Mouse (Mus musculus): ENCODE measurements at regions not wholly inside any gene's neighbourhood (a gene's known extent, or its start where the extent isn't known, plus 50 kb on each side); places are given as distances from the start of the nearest gene placed in this dataset.

DNA sequence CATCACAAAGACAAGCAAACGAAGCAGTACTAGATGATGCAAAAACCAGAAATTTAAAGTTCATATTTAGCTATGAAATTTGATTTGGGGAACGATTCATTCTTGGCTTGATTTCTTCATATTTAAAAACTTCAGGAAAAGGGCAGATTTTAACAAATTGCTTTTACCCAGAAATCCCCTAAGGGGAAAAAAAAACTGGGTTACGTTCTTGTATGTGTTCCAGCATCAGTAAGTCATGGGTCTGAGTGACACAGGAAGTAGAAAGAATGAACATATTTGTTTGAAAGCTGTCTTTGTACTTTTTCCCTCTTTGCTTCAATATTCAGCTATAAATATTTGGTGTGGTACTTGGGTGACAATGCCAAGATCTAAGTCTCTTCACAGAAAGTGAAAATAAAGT lies 120.2 kb downstream of the Lurap1l start:
- no peaks in the 10 kb centered on the region for H3K9me3 ChIP-seq (replicated peaks; ENCODE audit: insufficient read depth, low read length)
- TF ChIP-seq KAT2A (conservative IDR thresholded peaks at IDR 0.05; ENCODE audit: low read depth, low read length) (no peak), UBTF (IDR thresholded peaks at IDR 0.05; ENCODE audit: borderline replicate concordance, insufficient read depth, low read depth, low read length) (no peak), ZKSCAN1 (IDR thresholded peaks at IDR 0.05; ENCODE audit: low read depth, low read length) (no peak), SIN3A (IDR thresholded peaks at IDR 0.05; ENCODE audit: low read length) (no peak), BHLHE40 (IDR thresholded peaks at IDR 0.05; ENCODE audit: borderline replicate concordance, low read depth, low read length) (no peak), GATA1 (IDR thresholded peaks at IDR 0.05; ENCODE audit: low read depth, low read length) (no peak), CHD2 (IDR thresholded peaks at IDR 0.05; ENCODE audit: low read length) (no peak), ZC3H11A (IDR thresholded peaks at IDR 0.05; ENCODE audit: low read depth, low read length) (no peak), CHD1 (IDR thresholded peaks at IDR 0.05; ENCODE audit: low read depth, low read length) (no peak), MYC (IDR thresholded peaks at IDR 0.05; ENCODE audit: low read depth, low read length) (no peak), CTCF (IDR thresholded peaks at IDR 0.05 in 2 of 3, conservative IDR thresholded peaks at IDR 0.05 in 1 of 3; ENCODE audit: control insufficient read depth in 1 of 3, insufficient read depth in 1 of 3, low read depth in 2 of 3, low read length in 3 of 3, poor library complexity in 1 of 3, severe bottlenecking in 1 of 3) (no peak), NELFE (IDR thresholded peaks at IDR 0.05; ENCODE audit: low read depth, low read length) (no peak), MAX (IDR thresholded peaks at IDR 0.05; ENCODE audit: low read length) (no peak), ZNF384 (IDR thresholded peaks at IDR 0.05; ENCODE audit: low read depth, low read length) (no peak), POLR2A (IDR thresholded peaks at IDR 0.05; ENCODE audit: control insufficient read depth in 1 of 2, insufficient read depth in 1 of 2, low read depth in 1 of 2, low read length in 2 of 2, poor library complexity in 1 of 2) (no peak)
- H3K79me2 ChIP-seq (ENCODE audit: control insufficient read depth, insufficient read depth, low read length, poor library complexity), result no peaks in the 10 kb centered on the region
- no peak overlapping the region for H3K9ac ChIP-seq (ENCODE audit: control insufficient read depth, low read depth, low read length, poor library complexity, severe bottlenecking)
- no peaks in the 10 kb centered on the region for H3K36me3 ChIP-seq (ENCODE audit: control insufficient read depth in 1 of 2, insufficient read depth in 2 of 2, low read length in 2 of 2)
- H3K4me3 ChIP-seq (ENCODE audit: control insufficient read depth in 1 of 2, insufficient read depth in 1 of 2, low read depth in 2 of 2, low read length in 2 of 2), result no peak overlapping the region
- no peak overlapping the region for H3K27ac ChIP-seq (ENCODE audit: control insufficient read depth, low read depth, low read length)
- DNase-seq (ENCODE audit: low read depth, low spot score), result no peak
- no peaks in the 10 kb centered on the region for H3K27me3 ChIP-seq (ENCODE audit: control insufficient read depth in 1 of 2, insufficient read depth in 2 of 2, low read length in 2 of 2)
- H3K4me1 ChIP-seq (ENCODE audit: control insufficient read depth in 1 of 2, insufficient read depth in 2 of 2, low read length in 2 of 2), result no peaks in the 10 kb centered on the region

- no peak overlapping the region for H3K4me3 ChIP-seq (ENCODE audit: control insufficient read depth in 1 of 2, insufficient read depth in 1 of 2, low read depth in 2 of 2, low read length in 2 of 2)
Measured at GRCm38 (mm10) chr4:81037336-81037902, 127.0 kb downstream of the Lurap1l start.

More at GRCm38 (mm10) chr4:81037336-81037902, 127.0 kb downstream of the Lurap1l start:
- no peaks in the 10 kb centered on the region for H3K4me1 ChIP-seq (ENCODE audit: control insufficient read depth in 1 of 2, insufficient read depth in 2 of 2, low read length in 2 of 2)
- DNase-seq (ENCODE audit: low read depth, low spot score), result no peak
- no peak for TF ChIP-seq USF2 (IDR thresholded peaks at IDR 0.05; ENCODE audit: borderline replicate concordance in 1 of 2, insufficient read depth in 1 of 2, low read depth in 1 of 2, low read length in 2 of 2)
- TF ChIP-seq MAX (IDR thresholded peaks at IDR 0.05; ENCODE audit: low read length), result no peak
- no peak for TF ChIP-seq GABPA (IDR thresholded peaks at IDR 0.05; ENCODE audit: low read depth, low read length)
- no peak for TF ChIP-seq CHD2 (IDR thresholded peaks at IDR 0.05; ENCODE audit: low read length)
- no peak for TF ChIP-seq POLR2A (IDR thresholded peaks at IDR 0.05; ENCODE audit: control insufficient read depth in 1 of 2, insufficient read depth in 1 of 2, low read depth in 1 of 2, low read length in 2 of 2, poor library complexity in 1 of 2)
- TF ChIP-seq UBTF (IDR thresholded peaks at IDR 0.05; ENCODE audit: borderline replicate concordance, insufficient read depth, low read depth, low read length), result no peak
- TF ChIP-seq RAD21 (IDR thresholded peaks at IDR 0.05; ENCODE audit: low read depth, low read length), result no peak
- TF ChIP-seq POLR2AphosphoS5 (IDR thresholded peaks at IDR 0.05; ENCODE audit: borderline replicate concordance, low read depth, low read length), result no peak
- TF ChIP-seq TAL1 (IDR thresholded peaks at IDR 0.05; ENCODE audit: low read length), result no peak
- no peak for TF ChIP-seq MEF2A (IDR thresholded peaks at IDR 0.05; ENCODE audit: extremely low read depth, insufficient replicate concordance, low read depth, low read length, poor library complexity, severe bottlenecking)
- no peak for TF ChIP-seq MAZ (IDR thresholded peaks at IDR 0.05; ENCODE audit: low read depth, low read length)
- TF ChIP-seq HCFC1 (IDR thresholded peaks at IDR 0.05; ENCODE audit: low read depth, low read length), result no peak
- TF ChIP-seq ZNF384 (IDR thresholded peaks at IDR 0.05; ENCODE audit: low read depth, low read length), result no peak
- TF ChIP-seq TBP (IDR thresholded peaks at IDR 0.05; ENCODE audit: low read depth, low read length), result no peak
- TF ChIP-seq ELF1 (IDR thresholded peaks at IDR 0.05; ENCODE audit: low read depth, low read length), result no peak
- TF ChIP-seq BHLHE40 (IDR thresholded peaks at IDR 0.05; ENCODE audit: borderline replicate concordance, low read depth, low read length), result no peak
- TF ChIP-seq ZMIZ1 (IDR thresholded peaks at IDR 0.05; ENCODE audit: low read depth, low read length), result no peak
- TF ChIP-seq SMC3 (IDR thresholded peaks at IDR 0.05; ENCODE audit: low read depth, low read length), result no peak
- no peak for TF ChIP-seq MYB (IDR thresholded peaks at IDR 0.05; ENCODE audit: low read depth, low read length)
- TF ChIP-seq MYC (IDR thresholded peaks at IDR 0.05; ENCODE audit: low read depth, low read length), result no peak
- H3K27ac ChIP-seq (ENCODE audit: control insufficient read depth, low read depth, low read length), result no peak overlapping the region
- no peaks in the 10 kb centered on the region for H3K79me2 ChIP-seq (ENCODE audit: control insufficient read depth, insufficient read depth, low read length, poor library complexity)
- no peaks in the 10 kb centered on the region for H3K27me3 ChIP-seq (ENCODE audit: control insufficient read depth in 1 of 2, insufficient read depth in 2 of 2, low read length in 2 of 2)
- H3K9me3 ChIP-seq (replicated peaks; ENCODE audit: insufficient read depth, low read length), result no peaks in the 10 kb centered on the region
- no peaks in the 10 kb centered on the region for H3K36me3 ChIP-seq (ENCODE audit: control insufficient read depth in 1 of 2, insufficient read depth in 2 of 2, low read length in 2 of 2)
- H3K9ac ChIP-seq (ENCODE audit: control insufficient read depth, low read depth, low read length, poor library complexity, severe bottlenecking), result no peak overlapping the region

Data from MEL (cell line).